Mouse (Mus musculus) ES-E14 (cell line): ENCODE results near the gene Sgo1.

ENCODE experiments used
- MAFK ChIP-seq: IDR thresholded peaks from 2 replicates; pipeline ENCODE4 v1.6.1; 2014; ENCODE audit warnings: mild to moderate bottlenecking, low read depth, low read length, inconsistent platforms; ENCODE audit not compliant: insufficient read depth
- ZC3H11A ChIP-seq: IDR thresholded peaks from 2 replicates; pipeline ENCODE4 v1.6.1; 2012; ENCODE audit warnings: low read depth, mild to moderate bottlenecking, inconsistent platforms, low read length, borderline replicate concordance

- no peak for TF ChIP-seq ZC3H11A
- no peak for TF ChIP-seq MAFK
These were observed 4.9 kb upstream of the Sgo1 start for GRCm38 (mm10) chr17:53694039-53694438.
